Mouse (Mus musculus) cortical plate, adult 2 months (tissue): ENCODE measurements around the gene Tnfsf12.
A peak's percentile ranks its signal among the peaks of the same experiment; 100 is the strongest.

ENCODE experiments used
- CTCF ChIP-seq: fragments of 200-500 bp; IDR thresholded peaks from 2 replicates; pipeline ENCODE4 v1.5.1; 2011; ENCODE audit warnings: mild to moderate bottlenecking, control low read depth, low read length; ENCODE audit not compliant: insufficient read depth; ENCODE audit errors: extremely low read depth
- POLR2A ChIP-seq: fragments of 200-500 bp; IDR thresholded peaks from 2 replicates; pipeline ENCODE4 v1.6.1; 2011; ENCODE audit warnings: mild to moderate bottlenecking, low read length, control low read depth; ENCODE audit not compliant: insufficient read depth; ENCODE audit errors: extremely low read depth

DNA sequence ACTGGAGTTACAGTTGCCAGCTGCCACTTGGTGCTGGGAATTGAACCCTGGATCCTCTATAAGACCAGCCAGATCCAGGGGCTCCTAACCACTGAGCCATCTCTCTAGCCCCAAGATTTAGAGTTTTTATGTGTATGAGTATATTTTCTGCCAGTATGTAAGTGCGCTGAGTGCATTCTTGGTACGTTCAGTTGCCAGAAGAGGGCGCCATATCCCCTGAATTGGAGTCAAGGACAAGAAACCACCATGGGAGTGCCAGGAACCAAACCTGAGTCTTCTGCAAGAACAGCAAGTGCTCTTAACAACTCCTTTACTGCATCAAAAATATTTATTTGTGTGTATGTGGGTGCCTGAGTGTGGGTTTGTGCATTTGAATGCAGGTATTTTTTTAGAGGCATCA, 33.4 kb upstream of the Tnfsf12 start:
- TF ChIP-seq POLR2A (no peak), CTCF (peak; percentile 35)
